ENCODE assay signal across 13 mouse cellular contexts in the genomic region with DNA sequence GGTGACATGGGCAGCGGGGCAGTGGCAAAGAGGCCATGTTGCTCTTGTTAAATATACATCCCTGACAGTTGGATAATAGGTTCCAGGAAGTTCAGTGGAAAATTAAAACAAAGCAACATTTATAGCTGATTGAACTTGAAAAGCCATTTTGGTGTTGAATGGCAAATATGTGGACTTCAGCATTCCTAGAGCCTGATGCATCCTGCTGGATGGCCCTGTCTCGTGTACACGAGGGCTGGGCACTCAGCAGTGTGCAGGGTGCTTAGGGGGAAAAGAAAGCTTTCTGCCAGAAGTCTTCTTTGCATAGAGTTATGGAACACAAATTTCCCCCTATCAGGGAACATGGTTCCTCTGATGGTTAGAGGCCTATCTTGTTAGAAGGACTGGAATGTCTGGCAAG.
DNase-seq lines count a peak whose midpoint lies in the region; ATAC-seq and TF ChIP-seq lines count a peak whose summit lies in the region.
"Had no signal": no experiment of that assay in that cellular context is flagged by ENCODE, and none has a peak within 500 bp of the region (broad histone marks: within the 10 kb centered on the region; RNA-seq: fewer than 3 reads in every experiment).

No protein-coding gene starts in this region.

- no peaks in the 10 kb centered on the region for H3K36me3 ChIP-seq in lung, embryonic 14.5 days (ENCODE audit: insufficient read depth)
- H3K36me3 ChIP-seq in embryonic facial prominence, embryonic 10.5 days (replicated peaks): no peaks in the 10 kb centered on the region
- no peaks in the 10 kb centered on the region for H3K36me3 ChIP-seq in heart, embryonic 11.5 days (ENCODE audit: control insufficient read depth, insufficient read depth, low read length)
- H3K36me3 ChIP-seq in intestine, postnatal 0 days (ENCODE audit: control insufficient read depth, insufficient read depth): peaks cover 4% of the 10 kb centered on the region; the same call in 1 of the 2 replicates

- peak overlapping the region; percentile 22; the same call in 1 of the 2 replicates for H3K27ac ChIP-seq in lung, embryonic 14.5 days (ENCODE audit: low read depth)
- H3K27ac ChIP-seq in embryonic facial prominence, embryonic 10.5 days (replicated peaks): no peak overlapping the region
- H3K27ac ChIP-seq in heart, embryonic 11.5 days (ENCODE audit: low read depth, low read length): peak overlapping the region; percentile 86
- H3K27ac ChIP-seq in intestine, postnatal 0 days (ENCODE audit: low read depth, low read length): no peak overlapping the region; the same call in 1 of the 2 replicates

- TF ChIP-seq CTCF in lung, embryonic 14.5 days (IDR thresholded peaks at IDR 0.05; ENCODE audit: low read depth): no peak
- TF ChIP-seq CTCF in intestine, postnatal 0 days (IDR thresholded peaks at IDR 0.05; ENCODE audit: low read depth): no peak

- no peak for ATAC-seq in lung, embryonic 14.5 days (ENCODE audit: insufficient read depth)
- ATAC-seq in heart, embryonic 11.5 days (replicated peaks; ENCODE audit: insufficient number of reproducible peaks, low FRiP score, low TSS enrichment): no peak
- 0 out of 2 replicates have a peak, but pooled peaks have one; percentile 19 for ATAC-seq in intestine, postnatal 0 days
- ATAC-seq: forebrain, postnatal 0 days had no signal

- peaks cover 11% of the 10 kb centered on the region; the same call in 1 of the 2 replicates for H3K4me1 ChIP-seq in lung, embryonic 14.5 days (ENCODE audit: insufficient read depth)
- peaks cover 14% of the 10 kb centered on the region for H3K4me1 ChIP-seq in embryonic facial prominence, embryonic 10.5 days
- H3K4me1 ChIP-seq in heart, embryonic 11.5 days (ENCODE audit: control insufficient read depth, insufficient read depth, low read length): peaks cover 26% of the 10 kb centered on the region
- no peaks in the 10 kb centered on the region; the same call in 1 of the 2 replicates for H3K4me1 ChIP-seq in intestine, postnatal 0 days (replicated peaks; ENCODE audit: control insufficient read depth, insufficient read depth, low read length)

- peak; percentile 49 for DNase-seq in lung, embryonic 14.5 days
- DNase-seq in lung, adult 18-20 months: no peak
- peak; percentile 20 for DNase-seq in embryonic facial prominence, embryonic 10.5 days (ENCODE audit: low spot score)
- DNase-seq in testis, postnatal 10 days (ENCODE audit: low spot score): no peak
- DNase-seq in frontal cortex, postnatal 25 days (ENCODE audit: low spot score in 2 of 2): no peak
- no peak for DNase-seq in kidney, postnatal 14 days
- DNase-seq: cerebellum, adult 9-11 months; forebrain, postnatal 0 days; kidney, adult 2 months; spleen, adult 18-20 months; thymus, adult 18-20 months had no signal

- no peaks in the 10 kb centered on the region for H3K27me3 ChIP-seq in lung, embryonic 14.5 days (ENCODE audit: insufficient read depth, low read length)
- H3K27me3 ChIP-seq in embryonic facial prominence, embryonic 10.5 days (replicated peaks; ENCODE audit: low read depth, poor library complexity, severe bottlenecking): no peaks in the 10 kb centered on the region
- no peaks in the 10 kb centered on the region for H3K27me3 ChIP-seq in heart, embryonic 11.5 days (ENCODE audit: control insufficient read depth, insufficient read depth, low read length)
- no peaks in the 10 kb centered on the region for H3K27me3 ChIP-seq in intestine, postnatal 0 days (replicated peaks; ENCODE audit: control insufficient read depth, insufficient read depth, low read length)

- H3K4me3 ChIP-seq in lung, embryonic 14.5 days (ENCODE audit: low read depth, low read length): no peak overlapping the region
- H3K4me3 ChIP-seq in embryonic facial prominence, embryonic 10.5 days: no peak overlapping the region
- no peak overlapping the region for H3K4me3 ChIP-seq in heart, embryonic 11.5 days (ENCODE audit: low read depth, low read length)
- no peak overlapping the region for H3K4me3 ChIP-seq in intestine, postnatal 0 days (ENCODE audit: low read depth, low read length)

- H3K9me3 ChIP-seq in lung, embryonic 14.5 days (ENCODE audit: low read depth, low read length): no peaks in the 10 kb centered on the region
- H3K9me3 ChIP-seq in embryonic facial prominence, embryonic 10.5 days: no peaks in the 10 kb centered on the region
- H3K9me3 ChIP-seq in heart, embryonic 11.5 days (replicated peaks; ENCODE audit: control insufficient read depth, low read length): no peaks in the 10 kb centered on the region
- H3K9me3 ChIP-seq in intestine, postnatal 0 days (ENCODE audit: control insufficient read depth): no peaks in the 10 kb centered on the region

- no peak overlapping the region for H3K9ac ChIP-seq in lung, embryonic 14.5 days
- H3K9ac ChIP-seq in heart, embryonic 11.5 days (ENCODE audit: low read depth, low read length): 0 out of 2 replicates have a peak overlapping the region, but pooled peaks have one; percentile 46
- no peak overlapping the region for H3K9ac ChIP-seq in intestine, postnatal 0 days (ENCODE audit: low read depth, low read length)
- H3K9ac ChIP-seq: forebrain, postnatal 0 days had no signal

- WGBS in lung, embryonic 14.5 days: 19% methylated on average over 3 of the region's 3 CpGs
- 48% methylated on average over 3 of the region's 3 CpGs for WGBS in embryonic facial prominence, embryonic 10.5 days
- WGBS in heart, embryonic 11.5 days (ENCODE audit: insufficient replicate concordance): 22% methylated on average over 3 of the region's 3 CpGs
- 19% methylated on average over 3 of the region's 3 CpGs for WGBS in intestine, postnatal 0 days

- H3K4me2 ChIP-seq in lung, embryonic 14.5 days: no peak overlapping the region
- H3K4me2 ChIP-seq in heart, embryonic 11.5 days: peak overlapping the region; percentile 43
- H3K4me2 ChIP-seq in intestine, postnatal 0 days (replicated peaks; ENCODE audit: low read depth): no peak overlapping the region

Comparison
In these comparisons a context has a peak if more than half of its experiments do, and no peak if none do; other contexts are left out.
1. DNase-seq: peak in lung, embryonic 14.5 days (single experiment) and embryonic facial prominence, embryonic 10.5 days (single experiment); none in lung, adult 18-20 months (0 of 2), testis, postnatal 10 days (single experiment), frontal cortex, postnatal 25 days (0 of 2) and kidney, postnatal 14 days (single experiment).
2. H3K27ac ChIP-seq: peak in lung, embryonic 14.5 days (single experiment) and heart, embryonic 11.5 days (single experiment); none in embryonic facial prominence, embryonic 10.5 days (single experiment) and intestine, postnatal 0 days (single experiment).